Mouse (Mus musculus) c-Kit-positive CD71-negative TER-119-negative erythroid progenitor cells, embryonic 14.5 days (primary cell): ENCODE measurements around the gene Apof.
"Not testable (repeated sequence)": the region's sequence is repeated elsewhere in the genome, so short reads cannot be mapped to it uniquely, and the experiment has no call there.

Source experiments
- DNase-seq: peaks from one replicate; pipeline ENCODE4 v3.0.0-alpha.2; 2013; ENCODE audit warnings: low read depth

The Apof gene

DNA sequence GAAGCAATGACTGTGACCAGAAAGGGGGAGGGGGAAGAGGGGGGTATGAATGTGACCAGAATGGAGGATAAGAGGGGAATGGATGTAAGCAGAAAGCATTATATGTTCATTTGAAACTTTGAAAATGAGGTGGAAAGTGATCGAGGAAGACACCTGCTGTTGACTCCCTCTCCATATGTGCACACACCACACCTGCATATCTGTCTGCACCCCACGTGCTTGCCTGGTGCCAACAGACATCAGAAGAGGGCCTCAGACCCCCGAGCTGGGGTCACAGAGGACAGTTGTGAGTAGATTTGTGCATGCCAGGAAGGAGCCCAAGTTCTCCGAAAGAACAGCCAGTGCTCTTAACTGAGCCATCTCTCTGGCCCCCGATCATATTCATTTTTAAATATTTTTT lies 8.5 kb upstream of the Apof start:
- no peak for DNase-seq

DNA sequence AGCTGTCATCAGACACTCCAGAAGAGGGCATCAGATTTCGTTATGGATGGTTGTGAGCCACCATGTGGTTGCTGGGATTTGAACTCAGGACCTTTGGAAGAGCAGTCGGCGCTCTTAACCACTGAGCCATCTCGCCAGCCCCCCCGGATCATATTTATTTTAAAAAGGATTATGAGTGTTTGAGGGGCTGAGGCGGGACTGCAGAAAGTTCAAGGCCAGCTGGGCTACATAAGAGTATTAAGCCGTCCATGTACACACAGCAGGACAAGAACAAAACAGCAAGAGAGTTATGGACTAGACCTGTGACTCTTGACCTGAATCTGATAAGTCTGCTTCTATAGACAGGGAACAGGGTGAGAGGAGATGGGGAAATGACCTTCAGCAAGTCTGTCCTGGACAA lies 8.1 kb upstream of the Apof start:
- DNase-seq: not testable (repeated sequence)

DNA sequence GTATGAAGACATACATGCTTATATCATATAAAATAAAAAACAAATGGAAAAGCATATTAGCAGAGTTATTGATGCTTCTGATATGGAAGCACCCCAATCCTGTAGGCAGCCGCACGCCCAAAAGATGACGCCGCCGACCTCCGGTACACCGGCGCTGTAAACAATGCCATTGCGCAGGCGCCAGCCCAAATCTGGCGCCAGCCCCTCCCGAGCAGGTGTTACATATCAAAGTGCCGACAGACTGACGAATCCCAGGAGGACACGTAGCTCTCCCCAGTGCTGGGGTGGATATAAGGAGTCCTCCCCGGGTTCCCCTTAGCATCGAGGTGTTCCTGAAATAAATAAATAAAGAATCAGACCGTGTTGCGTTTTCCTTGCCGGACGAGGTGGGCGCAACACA lies 6.2 kb upstream of the Apof start:
- no peak for DNase-seq

DNA sequence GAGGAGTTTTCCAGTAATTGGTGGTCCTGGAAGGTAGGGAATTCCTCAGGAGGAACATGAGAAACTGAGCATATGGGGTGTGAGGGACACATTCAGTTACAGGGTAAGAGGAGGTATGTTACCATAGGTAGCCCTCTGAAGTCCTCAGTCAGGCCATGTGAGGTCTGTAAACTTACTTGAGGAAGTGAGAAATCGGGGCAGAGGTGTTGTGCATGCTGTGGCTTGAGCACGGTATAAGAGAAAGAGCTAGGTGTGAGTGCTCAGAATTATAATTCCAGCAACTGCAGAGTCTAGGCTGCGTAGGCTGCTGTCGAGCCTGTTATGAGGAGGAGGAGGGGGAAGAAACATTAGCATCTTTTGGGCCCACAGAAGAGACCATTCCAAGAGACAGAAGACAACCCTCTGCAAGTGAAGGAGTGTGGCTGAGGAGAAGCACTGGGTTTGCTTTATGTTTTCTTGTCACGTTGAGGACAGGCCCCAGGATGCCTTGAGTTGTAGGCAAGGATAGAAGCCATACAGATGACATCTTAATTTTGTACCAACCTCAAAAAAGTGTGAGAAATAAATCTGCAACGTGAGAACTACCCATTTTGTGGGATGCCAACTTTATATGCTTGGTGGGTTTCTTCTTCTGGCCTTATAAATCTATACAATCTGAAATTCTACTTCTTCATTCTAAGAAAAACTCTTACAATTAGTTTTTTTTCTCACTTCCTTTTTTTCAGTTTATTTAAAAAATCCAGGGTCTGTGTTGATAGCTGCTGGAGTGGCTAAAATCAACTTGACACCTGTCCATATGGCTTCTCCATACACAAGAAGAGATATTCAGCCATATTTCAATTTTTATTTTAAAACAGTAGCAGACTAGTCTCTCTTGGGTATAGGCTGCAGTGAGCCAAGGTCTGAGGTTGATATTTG lies 4.8 kb upstream of the Apof start:
- no peak for DNase-seq

DNA sequence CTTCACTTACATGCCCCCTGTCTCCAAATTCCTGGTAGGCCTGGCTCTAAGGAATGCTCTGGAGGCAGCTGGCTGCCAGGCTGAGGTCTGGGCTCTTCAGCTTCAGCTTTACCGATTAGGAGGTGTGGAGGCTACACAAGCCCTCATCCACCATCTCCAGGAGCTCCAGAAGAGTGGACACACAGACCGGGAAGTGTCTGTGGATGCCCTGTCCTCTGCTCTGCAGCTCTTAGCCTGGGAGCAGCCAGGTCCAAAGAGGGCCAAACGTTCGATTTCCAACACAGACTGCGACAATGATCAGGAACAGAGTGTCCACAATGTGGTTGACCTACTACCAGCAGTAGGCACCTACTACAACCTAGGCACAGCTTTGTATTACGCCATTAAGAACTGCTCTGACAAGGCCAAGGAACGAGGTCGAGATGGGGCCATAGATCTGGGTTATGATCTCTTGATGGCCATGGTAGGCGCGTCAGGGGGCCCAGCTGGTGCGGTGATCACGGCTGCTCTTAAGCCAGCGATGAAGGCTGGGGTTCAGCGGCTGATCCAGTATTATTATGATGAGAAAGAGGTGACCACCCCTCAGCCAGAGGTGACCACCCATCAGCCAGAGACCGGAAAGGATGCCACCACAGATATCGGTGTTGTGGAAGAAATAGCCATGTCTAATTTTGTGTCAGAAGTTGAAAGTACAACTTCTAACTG lies 887 bp downstream of the Apof start:
- DNase-seq: no peak

DNA sequence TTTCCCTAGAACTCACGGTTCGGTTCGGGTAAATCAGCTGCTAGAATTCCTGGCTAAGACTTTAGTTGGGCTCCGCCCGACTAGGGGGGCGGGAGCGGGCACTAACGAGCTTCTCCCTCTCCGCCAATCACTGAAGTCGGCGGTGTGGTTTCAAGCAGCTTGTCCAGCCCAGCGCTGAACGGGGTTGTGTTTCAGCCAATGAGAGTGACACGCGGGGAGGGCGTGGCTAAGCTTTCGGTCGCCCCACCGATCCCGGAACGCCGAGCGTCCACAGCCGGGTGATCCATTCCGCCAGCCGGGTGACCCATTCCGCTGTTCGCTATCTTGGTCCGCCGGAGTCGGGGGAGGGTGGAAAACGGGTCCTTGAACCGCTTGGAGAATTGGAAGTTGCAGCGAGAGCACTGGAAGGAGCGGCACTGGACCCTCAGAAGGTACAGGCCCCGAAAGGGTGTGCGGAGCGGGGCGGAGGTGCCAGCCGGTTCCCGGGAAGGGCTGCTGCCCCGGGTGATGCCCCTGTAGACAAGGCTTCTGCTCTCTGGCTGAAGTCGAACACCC lies 1.9 kb downstream of the Apof start, which contains the start of gene Stat2:
Gene Stat2, plus strand, starts transcription at position 273 of the 555 bp plus-strand sequence.
- peak; percentile 95 for DNase-seq

DNA sequence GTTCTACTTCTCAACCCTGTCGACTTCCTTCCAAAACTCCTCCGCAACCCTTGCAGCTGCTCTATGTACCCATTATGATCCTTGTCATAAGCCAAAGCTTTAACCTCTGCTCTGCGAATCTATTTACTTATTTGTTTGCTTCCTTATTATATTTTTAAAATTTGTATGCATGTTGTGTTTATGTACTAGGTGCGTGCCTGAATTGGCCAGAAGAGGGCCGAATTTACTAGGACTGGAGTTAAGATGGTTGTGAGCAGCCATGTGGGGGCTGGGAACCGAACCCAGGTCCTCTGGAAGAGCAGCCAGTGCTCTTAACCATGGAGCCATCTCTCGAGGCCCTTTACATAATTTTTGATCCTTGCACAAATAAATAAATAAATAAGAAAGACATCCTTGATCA lies 2.4 kb downstream of the Apof start:
- DNase-seq: peak; percentile 12

DNA sequence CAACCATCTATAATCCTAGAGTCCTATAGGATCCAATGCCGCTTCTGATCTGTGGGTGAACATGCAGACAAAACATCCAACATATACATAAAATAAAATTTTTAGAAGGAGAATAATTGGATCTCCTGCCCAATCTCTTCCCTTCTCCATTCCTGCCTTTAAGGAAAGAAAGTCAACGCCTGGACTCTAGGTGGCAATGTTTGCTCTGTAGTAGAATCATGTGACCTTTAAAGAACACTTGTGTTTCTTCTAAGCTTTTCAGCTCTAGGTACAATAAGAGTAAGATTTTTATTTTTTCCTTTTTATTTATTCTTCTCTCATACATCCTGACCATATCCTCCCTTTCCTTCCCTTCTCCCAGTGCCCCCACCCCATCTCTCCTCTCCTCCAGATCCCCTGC lies 3.4 kb downstream of the Apof start:
- no peak for DNase-seq

DNA sequence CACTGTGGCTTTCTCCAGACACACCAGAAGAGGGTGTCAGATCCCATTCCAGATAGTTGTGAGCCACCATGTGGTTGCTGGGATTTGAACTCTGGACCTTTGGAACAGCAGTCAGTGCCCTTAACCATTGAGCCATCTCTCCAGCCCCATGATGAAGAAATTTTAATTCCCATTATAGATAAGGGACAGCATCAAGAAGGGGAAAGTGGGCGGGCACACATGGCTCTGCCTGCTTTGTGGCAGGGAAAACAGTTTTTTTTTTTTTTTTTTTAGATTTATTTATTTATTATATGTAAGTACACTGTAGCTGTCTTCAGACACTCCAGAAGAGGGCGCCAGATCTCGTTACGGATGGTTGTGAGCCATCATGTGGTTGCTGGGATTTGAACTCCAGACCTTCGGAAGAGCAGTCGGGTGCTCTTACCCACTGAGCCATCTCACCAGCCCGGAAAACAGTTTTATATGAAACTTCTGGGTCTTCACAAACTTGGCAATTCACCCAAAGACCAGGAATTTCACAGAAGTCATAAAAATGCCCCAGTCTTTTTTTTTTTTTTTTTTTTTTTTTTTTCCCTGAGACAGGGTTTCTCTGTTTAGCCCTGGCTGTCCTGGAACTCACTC lies 4.5 kb downstream of the Apof start:
- not testable (repeated sequence) for DNase-seq

DNA sequence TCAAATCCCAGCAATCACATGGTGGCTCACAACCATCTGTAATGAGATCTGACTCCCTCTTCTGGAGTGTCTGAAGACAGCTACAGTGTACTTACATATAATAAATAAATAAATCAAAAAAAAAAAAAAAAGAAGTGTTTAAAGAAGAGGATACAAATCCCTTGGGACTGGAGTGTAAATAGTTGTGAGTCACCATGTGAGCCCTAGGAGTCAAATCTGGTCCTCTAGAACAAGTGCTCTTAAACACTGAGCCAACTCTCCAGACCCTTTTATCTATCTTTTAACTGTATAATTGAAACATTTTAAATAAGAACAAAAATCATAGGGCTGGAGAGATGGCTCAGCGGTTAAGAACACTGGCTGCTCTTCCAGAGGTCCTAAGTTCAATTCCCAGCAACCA lies 6.9 kb downstream of the Apof start:
- DNase-seq: not testable (repeated sequence)

DNA sequence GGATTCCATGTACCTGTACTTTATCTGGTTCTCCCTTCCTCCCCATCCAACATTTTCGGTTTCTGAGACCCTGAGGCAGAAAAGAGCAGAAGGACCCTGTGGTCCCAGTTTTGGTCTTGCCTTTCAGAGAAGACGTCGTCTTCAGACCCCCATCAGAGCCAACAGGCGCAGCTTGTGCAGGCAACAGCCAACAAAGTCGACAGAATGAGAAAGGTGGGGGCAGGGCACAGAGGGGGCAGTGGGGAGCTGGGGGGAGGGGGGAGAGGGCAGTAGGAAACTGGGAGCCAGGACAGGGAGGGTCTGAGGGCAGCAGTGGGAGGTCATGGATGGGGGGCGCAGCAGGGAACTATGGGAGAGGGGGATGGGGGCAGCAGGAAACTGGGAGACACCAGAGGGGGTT lies 9.7 kb downstream of the Apof start:
- DNase-seq: no peak

DNA sequence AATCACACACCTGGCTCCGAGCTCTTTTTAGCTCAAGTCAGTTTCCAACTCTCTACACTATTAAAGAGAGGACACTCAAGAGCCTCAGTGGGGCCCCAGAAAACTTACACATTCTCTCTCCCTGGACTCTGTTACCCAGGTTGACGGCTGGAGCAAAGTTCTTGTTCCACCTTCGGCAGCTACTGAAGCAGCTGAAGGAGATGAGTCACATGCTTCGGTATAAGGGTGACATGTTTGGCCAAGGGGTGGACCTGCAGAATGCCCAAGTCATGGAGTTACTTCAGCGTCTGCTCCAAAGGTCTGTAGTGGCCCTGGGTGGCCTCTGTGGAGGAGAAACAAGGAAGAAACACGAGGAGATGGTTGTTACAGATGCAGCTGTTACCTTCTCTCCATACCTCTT lies 12.5 kb downstream of the Apof start:
- DNase-seq: no peak

DNA sequence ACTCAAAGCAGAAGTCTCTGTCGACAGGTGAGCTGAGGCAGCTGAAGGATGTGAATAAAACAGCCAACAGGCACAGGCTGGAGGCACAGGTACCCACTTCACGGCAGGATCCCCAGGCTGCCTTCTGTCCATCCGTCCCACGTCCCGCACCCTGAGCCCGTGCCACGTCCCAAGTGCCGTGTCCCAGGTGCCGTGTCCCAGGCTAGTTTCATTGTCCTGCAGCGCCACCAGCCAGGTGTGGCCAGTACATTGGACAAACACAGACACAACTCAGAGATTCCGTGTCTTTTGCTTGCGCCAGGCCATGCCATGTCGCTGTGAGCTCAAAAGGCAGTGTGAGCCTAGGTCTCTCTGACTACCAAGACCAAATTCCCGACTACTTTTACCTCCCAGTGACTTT lies 13.2 kb downstream of the Apof start:
- DNase-seq: no peak

DNA sequence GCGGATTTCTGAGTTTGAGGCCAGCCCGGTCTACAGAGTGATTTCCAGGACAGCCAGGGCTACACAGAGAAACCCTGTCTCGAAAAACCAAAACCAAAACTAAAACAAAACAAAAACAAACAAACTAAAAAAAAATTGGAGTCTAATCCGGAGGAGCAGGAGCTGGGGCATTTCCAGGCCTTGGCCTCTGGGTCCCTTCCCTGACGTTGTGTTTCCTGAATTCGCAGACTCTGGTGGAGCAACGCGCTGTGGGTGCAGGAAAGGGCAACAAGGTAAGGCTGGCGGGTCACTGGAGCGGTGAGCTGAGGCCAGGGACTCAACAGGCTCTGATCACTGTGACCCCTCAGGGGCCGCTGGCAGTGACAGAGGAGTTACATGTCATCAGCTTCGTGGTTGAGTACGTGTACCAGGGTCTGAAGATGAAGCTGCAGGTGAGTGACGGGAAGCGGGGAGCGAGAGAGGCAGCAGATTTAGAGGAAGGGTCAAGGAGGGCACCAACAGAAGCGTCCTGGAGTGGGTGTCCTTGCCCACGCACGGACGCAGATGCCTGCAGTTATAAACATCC lies 14.5 kb downstream of the Apof start:
- no peak for DNase-seq

DNA sequence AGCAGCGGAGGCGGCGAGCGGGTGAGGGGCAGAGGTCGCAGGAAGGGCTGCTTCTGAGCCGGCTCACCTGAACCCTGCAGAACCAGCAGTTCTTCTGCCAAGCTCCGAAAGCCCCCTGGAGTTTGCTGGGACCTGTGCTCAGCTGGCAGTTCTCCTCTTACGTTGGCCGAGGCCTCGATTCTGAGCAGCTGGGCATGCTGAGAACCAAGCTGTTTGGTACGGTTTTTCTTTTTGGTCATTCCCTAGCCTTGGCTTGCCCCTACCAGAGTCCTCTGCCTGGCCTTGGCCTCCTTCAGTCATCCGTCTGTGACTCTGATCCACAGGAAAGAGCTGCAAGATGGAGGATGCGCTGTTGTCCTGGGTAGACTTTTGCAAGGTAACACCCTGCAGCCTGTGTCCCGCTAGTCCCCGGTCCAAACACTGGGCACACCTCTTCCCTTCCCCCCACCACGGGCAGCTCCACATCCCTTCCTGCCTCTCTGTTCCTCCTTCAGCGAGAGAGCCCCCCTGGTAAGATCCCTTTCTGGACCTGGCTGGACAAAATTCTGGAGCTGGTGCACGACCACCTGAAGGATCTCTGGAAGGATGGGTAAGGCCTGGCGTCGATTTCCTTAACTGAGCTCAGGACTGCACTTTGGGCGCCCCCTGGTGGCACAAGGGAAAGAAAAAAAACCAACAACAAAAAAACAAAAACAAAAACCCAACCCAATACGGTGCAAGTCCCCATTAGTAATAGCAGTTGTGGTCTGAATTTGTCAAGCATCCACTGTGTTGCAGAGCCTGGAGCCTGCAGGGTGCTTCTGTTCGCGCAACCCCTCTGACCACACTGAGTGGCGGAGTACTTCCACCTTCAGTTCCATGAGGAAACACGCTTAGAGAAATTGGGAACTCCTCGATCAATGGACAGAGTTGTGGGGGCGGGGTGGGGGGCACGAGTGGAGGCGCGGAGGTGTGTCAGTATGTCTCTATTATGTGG lies 15.4 kb downstream of the Apof start:
- peak; percentile 64 for DNase-seq

DNA sequence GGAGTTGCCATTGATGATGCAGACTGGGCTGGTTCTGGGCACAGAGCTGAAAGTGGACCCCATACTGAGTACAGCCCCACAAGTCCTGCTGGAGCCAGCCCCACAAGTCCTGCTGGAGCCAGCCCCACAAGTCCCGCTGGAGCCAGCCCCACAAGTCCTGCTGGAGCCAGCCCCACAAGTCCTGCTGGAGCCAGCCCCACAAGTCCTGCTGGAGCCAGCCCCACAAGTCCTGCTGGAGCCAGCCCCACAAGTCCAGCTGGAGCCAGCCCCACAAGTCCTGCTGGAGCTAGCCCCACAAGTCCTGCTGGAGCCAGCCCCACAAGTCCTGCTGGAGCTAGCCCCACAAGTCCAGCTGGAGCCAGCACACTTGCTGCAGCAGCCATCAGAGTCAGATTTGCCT lies 22.1 kb downstream of the Apof start:
- DNase-seq: not testable (repeated sequence)

DNA sequence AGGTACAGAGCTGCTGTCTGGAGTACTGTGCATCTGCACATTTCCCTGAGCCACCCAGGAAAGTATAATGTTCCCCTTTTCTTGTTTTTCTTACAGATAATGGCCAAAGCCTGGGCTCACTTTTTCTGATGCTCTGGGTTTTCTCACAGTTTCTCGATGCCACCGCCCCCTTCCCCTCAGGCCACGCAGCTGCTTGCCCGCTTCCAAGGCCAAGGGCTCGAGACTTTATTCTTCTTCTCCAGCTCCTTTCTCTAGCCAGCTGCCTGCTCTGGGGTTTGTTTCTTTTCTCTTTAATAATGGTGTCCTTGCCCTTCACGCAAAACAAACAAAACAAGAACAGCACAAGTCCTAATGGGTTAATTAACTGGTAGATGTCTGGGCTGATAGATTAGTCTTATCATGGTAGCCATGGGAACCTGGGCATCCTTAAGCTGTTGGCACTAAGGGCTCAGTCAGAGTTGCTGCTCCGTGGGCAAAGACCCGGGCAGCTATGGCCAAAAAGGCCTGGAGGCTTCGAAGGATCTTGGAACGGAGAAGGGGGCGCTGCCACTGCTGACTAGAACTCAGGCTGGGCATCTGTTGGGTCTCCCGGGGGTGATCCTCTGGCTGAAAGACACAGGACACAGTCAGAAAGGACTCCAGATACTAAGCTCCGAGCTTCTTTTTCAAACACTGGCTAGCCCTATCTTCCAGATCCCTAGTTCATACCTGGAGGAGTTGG lies 28.1 kb downstream of the Apof start:
- DNase-seq: no peak

DNA sequence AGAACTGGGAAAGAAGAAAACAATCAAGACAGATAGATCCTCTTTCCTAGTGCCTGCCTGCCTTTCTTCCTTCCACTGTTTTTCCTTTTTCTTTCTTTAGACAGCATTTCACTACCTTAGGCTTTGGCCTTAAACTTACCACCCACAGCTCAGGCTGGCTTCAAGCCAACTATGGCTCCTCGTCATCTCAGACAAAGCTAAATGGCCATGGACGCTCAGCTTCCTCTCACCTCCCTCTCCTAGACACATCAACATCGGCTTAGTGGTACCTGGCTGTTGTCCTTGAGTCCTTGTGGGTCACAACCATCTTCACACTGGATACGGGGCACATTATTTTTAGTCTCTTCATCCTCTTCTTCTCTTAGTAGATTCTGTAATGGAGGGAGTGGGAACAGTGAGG lies 28.8 kb downstream of the Apof start:
- no peak for DNase-seq

DNA sequence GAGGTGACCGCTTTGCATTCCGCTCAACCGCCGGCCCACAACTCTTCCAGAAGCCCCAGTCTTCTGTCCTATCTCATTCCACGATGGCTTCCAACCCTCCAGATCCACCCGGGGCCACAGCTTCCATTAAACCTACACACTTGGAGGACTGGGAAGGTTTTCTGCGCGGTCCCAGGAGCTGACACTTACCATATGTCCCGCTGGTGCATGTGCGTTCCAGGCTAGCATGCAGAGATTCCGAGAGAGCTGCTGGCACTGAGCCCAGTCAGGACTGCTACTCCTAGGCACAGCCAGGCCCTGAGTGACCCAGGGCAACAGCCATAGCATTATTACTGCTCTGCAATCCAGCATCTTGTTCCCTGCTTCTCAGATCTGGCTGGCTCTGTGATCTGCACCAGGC lies 29.2 kb downstream of the Apof start:
- DNase-seq: no peak

DNA sequence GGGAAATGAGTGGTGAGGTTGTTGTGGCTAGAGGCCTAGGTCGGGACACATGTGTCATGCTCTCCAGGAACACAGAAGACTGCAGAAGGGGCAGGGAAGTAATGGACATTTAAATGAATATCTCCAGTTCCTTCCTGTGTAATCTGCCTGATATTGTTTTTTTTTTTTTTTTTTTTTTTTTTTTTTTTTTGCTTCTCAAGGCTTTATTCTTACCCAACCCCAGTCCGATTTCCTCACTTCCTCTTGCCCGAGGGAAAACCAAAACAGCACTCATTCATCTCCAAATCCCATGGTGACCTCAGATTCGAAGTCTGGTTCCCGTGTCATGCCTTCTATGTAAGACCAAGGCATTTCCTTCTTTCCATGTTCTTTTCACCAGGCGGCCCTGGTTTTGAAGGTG lies 29.8 kb downstream of the Apof start:
- DNase-seq: no peak
